Mouse (Mus musculus) cerebellum, adult (tissue): ENCODE results near the gene Dnajc11.

ENCODE experiments used
- ATAC-seq: cut with Nextera tagmentation; 2 replicates; pipeline ENCODE4 v1.9.2; 2017; ENCODE audit warnings: mild to moderate bottlenecking, moderate library complexity, mixed read lengths; ENCODE audit not compliant: insufficient number of reproducible peaks, low FRiP score, low TSS enrichment

The Dnajc11 gene

GRCm38 (mm10) chr4:152007481-152008147 is 74.1 kb downstream of the Dnajc11 start:
- no peak for ATAC-seq

DNA sequence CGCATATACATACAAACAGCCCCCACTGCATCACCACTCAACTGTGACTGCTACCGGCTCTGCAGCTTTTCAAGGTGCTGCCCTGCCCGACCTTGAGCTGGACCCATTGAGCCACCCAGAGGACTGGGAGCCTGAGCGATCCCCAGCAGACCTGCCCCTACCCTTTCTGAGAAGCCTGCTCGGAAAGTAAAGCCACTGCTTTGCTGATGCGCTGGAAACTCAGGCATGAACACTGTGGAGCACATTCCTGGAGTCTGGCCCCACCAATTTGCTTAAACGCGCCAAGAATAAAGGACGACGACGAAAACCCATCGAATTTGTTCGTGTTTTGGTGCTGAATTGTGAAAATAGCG is 74.6 kb downstream of the Dnajc11 start:
- ATAC-seq: no peak

DNA sequence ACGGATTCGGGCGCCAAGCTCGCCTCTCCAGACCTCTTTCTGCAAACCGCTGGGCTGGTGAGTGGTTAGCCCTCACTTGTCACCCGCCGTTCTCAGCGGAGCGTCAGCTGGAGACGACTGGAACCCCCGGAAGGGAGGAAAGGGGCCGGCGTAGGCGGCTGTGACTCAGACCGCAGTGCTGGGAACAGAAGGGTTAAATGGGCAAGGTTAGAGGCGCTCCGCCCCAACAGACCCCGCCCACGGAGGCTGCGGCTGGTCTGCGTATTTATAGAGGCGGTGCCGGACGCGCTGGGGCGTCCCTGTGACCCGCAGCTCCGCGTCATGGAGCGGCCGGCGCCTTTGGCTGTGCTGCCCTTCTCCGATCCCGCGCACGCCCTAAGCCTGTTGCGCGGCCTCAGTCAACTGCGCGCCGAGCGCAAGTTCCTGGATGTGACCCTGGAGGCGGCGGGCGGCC is 75.2 kb downstream of the Dnajc11 start, which contains the start of gene Klhl21:
Gene Klhl21 (plus strand): TSS at position 182 of the 454 bp plus-strand sequence.
- ATAC-seq: peak; percentile 81

GRCm38 (mm10) chr4:152009076-152010051 is 75.9 kb downstream of the Dnajc11 start:
- ATAC-seq: peak; percentile 34; the same call in 1 of the 2 replicates

DNA sequence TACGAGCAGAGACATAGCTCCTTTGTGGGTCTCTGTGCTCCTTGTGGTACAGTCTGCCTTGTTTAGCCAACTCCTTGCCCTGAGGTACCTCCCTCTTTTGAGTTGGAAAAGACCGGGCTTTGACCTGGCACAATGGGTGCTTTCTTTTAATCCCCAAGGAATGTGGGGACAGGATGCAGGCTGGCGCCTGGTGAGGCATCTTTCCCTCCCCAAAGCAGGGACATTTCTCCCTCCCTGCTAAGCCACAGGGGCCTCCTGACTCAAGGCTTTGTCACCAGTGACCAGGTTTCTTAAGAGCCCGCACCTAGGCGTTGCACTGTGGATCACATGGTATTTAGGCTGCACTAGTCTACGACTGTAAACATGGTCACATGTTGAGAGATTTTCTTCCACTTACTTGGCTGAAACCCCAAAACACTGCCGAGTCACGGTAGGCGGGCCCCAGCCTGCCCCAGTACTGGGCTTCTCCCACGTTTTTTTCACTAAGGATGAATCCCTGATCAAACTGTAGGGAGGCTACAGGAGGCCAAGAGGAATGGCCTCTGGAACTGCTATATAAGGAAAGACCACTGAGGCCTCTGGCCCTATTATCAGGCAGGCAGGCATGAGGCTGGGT is 76.7 kb downstream of the Dnajc11 start:
- no peak for ATAC-seq

- ATAC-seq: no peak
Measured at GRCm38 (mm10) chr4:152010707-152011134, 77.2 kb downstream of the Dnajc11 start.

GRCm38 (mm10) chr4:152011171-152011760 is 77.8 kb downstream of the Dnajc11 start:
- ATAC-seq: no peak

DNA sequence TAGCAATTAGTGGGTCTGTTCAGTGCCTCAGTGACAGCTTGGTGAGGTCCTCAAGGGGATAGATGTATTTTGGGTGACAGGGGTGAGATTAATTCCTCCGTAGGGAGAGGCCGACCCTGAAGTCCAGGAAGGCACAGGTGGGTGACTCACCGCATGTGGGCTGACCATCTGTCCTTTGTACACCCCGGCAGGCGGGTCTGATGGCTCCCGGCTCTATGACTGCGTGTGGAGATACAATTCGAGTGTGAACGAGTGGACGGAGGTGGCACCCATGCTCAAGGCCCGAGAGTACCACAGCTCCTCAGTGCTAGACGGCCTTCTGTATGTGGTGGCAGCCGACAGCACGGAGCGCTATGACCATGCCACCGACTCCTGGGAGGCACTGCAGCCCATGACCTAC is 78.6 kb downstream of the Dnajc11 start:
- ATAC-seq: no peak

DNA sequence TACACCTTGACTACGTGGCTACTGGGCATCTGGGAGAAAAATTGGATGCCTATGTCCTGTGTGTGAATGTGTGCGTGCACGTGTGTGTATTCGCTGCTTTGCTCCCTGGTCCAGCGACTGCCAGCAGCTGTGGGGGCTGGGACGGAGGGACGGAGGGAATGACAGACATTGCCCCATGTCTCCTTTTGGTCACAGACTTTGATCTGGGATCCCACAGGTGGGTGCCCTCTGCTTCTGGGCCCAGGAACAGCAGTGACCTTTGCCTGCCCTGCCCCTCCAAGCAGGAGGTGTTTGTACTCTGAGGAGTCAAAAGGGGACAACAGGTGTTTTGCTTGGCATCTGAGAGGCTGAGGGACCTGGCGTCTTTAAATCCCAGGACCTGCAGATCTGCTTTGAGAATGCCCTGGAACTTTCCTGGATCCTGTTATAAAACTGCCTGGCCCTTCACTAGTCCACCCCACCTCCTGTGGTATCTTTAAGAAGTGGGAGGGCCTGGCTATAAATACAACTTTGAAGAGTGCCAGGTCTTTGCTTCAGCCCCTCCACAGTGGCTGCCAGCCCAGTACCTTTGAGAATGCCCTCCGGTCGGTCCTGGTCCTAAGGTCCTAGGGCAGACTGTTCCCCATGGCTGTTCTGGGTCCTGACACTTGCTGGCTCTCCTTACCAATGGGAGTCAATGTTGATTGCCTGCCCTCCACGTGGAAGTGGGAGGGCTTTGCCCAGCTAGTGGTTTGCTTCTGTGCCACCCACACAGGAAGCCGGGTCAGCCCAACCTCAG is 79.7 kb downstream of the Dnajc11 start:
- no peak for ATAC-seq

- no peak for ATAC-seq
Measured at GRCm38 (mm10) chr4:152019073-152019472, 85.6 kb downstream of the Dnajc11 start.

DNA sequence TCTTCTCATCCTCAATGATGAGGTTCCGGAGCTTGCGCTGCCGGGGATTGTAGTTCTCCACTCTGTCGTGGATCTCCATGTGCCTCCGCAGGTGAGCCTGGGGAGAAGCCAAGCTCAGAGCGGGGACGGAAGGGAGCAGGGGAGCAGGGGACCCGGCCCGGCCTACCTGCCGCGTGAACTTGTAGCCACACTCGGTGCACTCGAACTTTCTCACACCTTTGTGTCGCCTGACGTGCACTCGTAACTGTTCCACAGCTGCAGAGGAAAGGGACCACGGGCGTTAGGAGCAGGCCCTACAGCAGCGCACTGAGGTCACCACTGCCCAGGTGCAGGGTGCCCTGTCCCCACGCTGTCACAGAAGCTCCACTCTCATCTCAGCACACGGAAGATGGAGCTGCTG is 86.5 kb downstream of the Dnajc11 start:
- no peak for ATAC-seq

DNA sequence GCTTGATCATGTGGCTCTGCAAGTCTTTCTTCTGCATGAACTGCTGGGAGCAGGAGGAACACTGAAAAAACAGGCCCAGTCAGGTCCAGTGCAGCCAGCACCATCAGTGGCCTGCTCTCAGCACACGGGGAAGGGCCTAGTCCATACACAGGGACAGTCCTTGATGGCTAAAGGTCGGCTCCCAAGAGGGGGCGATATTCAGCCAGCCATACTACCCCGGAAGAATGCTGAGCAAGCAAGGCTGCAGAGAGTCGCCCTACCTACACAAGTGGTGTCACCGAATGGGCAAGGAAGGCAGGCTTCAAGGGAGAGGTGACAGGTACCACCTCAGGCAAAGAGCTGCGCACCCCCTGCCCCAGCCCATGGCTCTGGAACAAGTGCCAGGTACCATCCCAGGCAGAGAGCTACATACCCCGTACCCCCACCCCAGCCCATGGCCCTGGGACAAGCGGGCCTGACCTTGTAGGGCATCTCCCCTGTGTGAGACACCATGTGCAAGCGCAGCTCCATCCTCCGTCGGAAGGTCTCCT is 88.1 kb downstream of the Dnajc11 start:
- no peak for ATAC-seq

DNA sequence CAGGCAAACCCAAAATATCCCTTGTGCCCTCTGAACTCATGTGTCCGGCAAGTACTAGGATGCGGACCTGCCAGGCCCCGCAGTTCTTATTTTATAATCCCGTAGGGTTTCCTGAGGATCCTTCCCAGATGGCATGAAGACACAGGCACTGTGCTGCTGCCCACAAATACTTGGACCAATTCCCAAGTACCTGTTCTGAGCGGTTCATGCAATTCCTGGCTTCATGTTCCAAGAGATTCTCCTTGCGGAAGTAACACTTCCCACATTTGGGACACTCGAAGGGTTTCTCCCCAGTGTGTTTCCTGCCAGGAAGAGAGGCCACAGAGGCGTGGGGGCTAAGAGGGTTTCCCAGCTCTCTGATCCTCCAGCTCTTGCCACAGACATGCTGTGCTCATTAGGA is 89.0 kb downstream of the Dnajc11 start:
- no peak for ATAC-seq

DNA sequence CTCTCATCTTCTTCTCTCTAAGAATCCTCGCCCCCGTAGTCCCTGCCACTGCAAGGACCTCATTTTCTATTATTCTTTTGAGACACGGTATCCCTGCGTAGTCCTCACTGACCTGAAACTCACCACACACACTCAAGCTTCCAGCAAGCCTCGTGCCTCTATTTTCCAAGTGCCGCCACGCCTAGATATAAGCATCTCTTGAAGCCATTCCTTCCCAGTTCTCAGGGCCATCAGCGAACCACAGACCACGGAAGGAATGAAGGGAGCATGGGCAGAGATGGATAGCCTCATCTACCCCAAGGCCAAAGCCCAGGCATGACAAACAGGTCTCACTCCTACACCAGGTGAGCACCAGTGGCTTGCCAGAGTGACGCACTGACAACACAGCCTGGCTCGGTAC is 91.0 kb downstream of the Dnajc11 start:
- ATAC-seq: no peak

DNA sequence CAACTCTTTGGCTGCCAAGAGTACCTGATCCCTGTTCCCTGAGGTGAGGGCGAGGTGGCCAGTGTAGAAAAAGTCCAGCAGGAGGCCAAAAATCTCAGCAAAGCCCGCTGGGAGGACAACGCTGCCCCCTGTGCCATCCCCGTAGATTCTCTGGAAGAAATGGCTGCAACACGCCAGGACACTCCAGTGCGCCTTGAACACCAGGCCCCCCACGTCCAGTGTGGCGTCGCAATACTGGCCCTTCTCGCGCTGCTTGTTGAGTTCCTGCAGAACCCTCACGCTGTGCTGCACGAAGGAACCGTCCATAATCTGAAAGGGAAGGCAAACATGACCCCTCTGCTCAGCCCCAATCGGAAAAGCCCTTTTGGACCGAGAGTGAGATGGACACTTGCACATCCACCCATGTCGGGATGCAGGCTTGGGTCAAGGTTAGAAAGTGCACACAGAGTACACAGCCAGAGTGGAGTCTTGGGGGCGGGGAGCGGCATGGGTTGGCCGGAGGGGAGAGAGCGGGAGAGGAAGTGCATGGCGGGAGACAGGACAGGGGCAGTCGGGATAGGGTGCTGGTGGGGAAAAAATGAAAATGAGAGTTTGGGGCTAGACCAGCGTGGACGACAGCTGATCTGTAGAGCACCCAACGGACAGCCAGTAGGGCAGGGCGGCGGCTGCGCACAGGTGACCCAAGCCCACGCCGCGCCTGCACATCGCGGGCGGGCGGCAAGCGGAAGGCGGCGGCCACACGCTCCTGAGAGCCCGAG is 93.4 kb downstream of the Dnajc11 start:
- ATAC-seq: 0 out of 2 replicates have a peak, but pooled peaks have one; percentile 22

GRCm38 (mm10) chr4:152027524-152027923 is 94.0 kb downstream of the Dnajc11 start, which contains the start of gene Zbtb48:
TSS of gene Zbtb48 (minus strand) at chr4:152027671.
- peak; percentile 97 for ATAC-seq

- ATAC-seq: no peak
Measured at GRCm38 (mm10) chr4:152028456-152028855, 95.0 kb downstream of the Dnajc11 start.

GRCm38 (mm10) chr4:152029087-152029486 is 95.6 kb downstream of the Dnajc11 start:
- no peak for ATAC-seq

- ATAC-seq: no peak
Measured at GRCm38 (mm10) chr4:152029997-152030396, 96.5 kb downstream of the Dnajc11 start.
